Mouse (Mus musculus) left cerebral cortex, postnatal 36 days (tissue): ENCODE measurements around the gene Tnfrsf26. TPM values are rescaled to one million over a fixed set of nuclear protein-coding genes. Genes with fewer than 3 reads are reported as not detected.
A peak's percentile ranks its signal among the peaks of the same experiment; 100 is the strongest.
"Not testable (repeated sequence)": the region's sequence is repeated elsewhere in the genome, so short reads cannot be mapped to it uniquely, and the experiment has no call there.

Source experiments
- DNase-seq, 2 experiments: peaks; one replicate each; pipeline ENCODE4 v3.0.0; 2021 to 2022; ENCODE audit warnings: low spot score in 2 of 2, mixed read lengths in 1 of 2
- intact Hi-C: fragments of 180-260 bp; cut with DNase I; formaldehyde crosslinking; loops from one replicate; pipeline ENCODE4 v1.15.1; 2025
- total RNA-seq, 2 experiments: library from RNA; stranded (reverse); gene quantifications; 2 replicates each; pipeline ENCODE4 v1.2.3; 2021

Tnfrsf26 gene
- total RNA-seq: under 1 TPM in 1 of 2 experiments, not detected in 1; 0.11 TPM

GRCm38 (mm10) chr7:143628540-143628939 lies at the start of gene Tnfrsf26:
TSS of gene Tnfrsf26 (minus strand) at chr7:143628722.
- intact Hi-C loops: no loop called here
- DNase-seq: no peak

GRCm38 (mm10) chr7:143666427-143667311 lies 38.1 kb upstream of the Tnfrsf26 start:
- DNase-seq: no peak
- intact Hi-C loops: no loop called here

DNA sequence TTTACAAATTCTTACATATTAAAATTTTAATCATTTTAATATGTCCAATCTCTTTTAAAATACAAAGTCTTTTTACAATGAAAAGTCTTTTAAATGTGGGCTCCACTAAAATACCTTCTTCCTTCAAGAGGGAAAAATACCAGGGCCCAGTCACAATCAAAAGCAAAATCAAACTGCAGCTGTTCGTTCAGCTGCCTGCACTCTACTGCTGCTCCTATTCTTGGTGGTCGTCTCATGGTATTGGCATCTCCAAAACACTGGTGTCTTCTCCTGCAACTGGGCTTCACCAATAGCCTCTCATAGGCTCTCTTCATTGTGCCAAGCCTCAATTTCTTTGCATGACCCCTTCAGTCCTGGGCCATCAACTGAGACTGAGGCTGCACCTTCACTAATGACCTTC lies 34.9 kb upstream of the Tnfrsf26 start:
- intact Hi-C loops: no loop called here
- DNase-seq: no peak

DNA sequence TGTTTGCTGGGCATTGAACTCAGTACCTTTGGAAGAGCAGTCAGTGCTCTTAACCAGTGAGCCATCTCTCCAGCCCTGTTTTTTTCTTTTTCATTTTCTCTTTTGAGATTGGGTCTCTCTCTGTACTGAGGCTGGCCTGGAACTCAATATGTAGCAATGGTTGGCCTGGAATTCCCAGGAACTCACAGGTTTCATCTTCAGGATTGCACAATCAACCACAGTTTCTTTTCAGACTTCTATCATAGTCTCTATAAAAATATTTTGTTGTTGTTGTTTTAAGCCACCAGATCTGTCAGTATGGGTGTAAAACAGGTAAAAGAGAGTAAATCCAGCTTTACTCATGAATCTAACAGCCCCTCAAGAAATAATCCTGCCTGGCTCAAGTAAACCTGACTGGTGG lies 32.3 kb upstream of the Tnfrsf26 start:
- DNase-seq: no peak
- intact Hi-C loops: no loop called here

- DNase-seq, intact Hi-C loops: not testable (repeated sequence)
Measured at GRCm38 (mm10) chr7:143649769-143650346, 21.3 kb upstream of the Tnfrsf26 start.

- DNase-seq: peak; percentile 60 to 64
- intact Hi-C loops: no loop called here
Measured at GRCm38 (mm10) chr7:143649034-143649768, 20.7 kb upstream of the Tnfrsf26 start, which contains the start of gene Tnfrsf22. TSS of gene Tnfrsf22 (minus strand) at chr7:143649661.

DNA sequence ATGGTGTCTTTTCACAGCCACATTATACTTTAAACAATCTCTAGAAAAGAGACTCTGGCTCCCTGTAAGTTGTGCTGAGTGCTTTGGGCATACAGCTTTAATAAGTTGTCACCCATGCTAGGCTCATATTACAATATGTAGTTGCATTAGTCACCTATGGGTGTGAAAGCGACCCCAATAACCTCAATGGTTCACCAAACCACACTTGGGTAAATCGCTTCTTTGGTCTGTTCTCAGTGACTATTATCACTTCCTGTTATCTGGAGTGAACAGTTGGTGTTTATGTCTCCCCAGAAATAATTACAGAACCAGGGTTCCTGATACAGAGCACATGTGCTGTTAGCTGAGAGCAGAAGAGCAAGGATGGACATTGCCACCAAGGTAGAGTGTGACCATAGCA lies 15.4 kb upstream of the Tnfrsf26 start:
- DNase-seq: not testable (repeated sequence)

GRCm38 (mm10) chr7:143636674-143637073 lies 8.2 kb upstream of the Tnfrsf26 start:
- no peak for DNase-seq
- intact Hi-C loops: no loop called here

More for the DNA sequence above, 15.4 kb upstream of the Tnfrsf26 start:
- intact Hi-C loops: loop anchor here (1.0 kb wide), 1 partner anchor 39 kb away; no protein-coding TSS in a partner anchor

GRCm38 (mm10) chr7:143631503-143631902 lies 3.0 kb upstream of the Tnfrsf26 start:
- no peak for DNase-seq

DNA sequence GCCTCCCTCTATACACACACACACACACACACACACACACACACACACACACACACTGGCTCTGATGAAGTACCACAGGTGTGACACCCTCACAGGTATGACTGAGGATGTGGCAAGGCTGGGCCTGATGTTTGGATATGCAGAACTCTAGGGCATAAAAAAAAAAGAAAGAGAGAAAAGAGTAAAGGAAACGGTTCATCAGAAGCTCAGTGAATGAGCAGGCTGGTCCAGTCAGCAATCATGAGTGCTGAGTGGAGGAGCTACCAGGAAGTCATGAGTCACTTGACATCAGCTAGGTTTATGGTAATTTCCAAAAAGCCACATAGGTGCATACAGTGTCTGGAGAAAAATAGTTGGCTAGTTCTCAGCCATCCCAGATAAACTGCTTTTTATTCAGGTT lies 979 bp upstream of the Tnfrsf26 start:
- intact Hi-C loops: no loop called here
- no peak for DNase-seq

More at GRCm38 (mm10) chr7:143631503-143631902, 3.0 kb upstream of the Tnfrsf26 start:
- intact Hi-C loops: no loop called here

GRCm38 (mm10) chr7:143627555-143628286 lies 801 bp downstream of the Tnfrsf26 start:
- intact Hi-C loops: no loop called here
- DNase-seq: no peak

DNA sequence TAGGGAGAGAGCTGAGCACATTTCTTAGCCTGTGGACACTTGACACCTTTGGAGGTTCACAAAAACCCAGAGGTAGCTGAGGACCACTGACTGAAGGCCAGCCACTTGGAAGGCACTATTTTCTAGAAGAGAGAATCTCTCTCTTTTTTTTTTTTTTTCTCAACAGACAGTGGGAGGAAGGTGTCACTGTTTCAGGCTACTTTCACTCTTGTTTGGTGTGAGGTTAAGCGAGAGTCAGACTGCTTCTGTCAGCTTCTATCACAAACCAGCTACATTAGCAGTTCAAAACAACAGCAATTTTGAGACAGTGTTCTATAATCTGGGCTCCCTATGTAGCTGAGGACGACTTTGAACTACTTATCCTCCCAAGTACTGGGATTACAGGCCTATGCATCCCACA lies 2.3 kb downstream of the Tnfrsf26 start:
- intact Hi-C loops: no loop called here
- no peak for DNase-seq

DNA sequence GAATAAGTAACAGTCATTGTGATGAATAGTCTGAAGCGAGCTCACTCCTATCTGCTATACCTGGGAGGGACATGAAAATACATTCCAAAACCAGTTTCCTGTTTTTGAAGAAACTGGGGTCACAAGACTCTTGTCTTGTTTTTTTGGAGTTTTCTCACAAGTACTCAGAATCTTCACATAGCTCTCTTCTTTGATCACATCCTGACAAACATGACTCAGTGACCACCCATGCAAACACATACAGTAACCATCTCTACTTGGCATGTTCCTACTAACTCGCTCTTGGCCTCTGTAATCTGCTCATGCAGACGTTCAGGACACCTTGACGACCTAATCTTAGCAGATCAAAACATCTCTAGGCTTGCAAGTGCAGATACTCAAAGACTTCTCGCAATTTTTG lies 3.4 kb downstream of the Tnfrsf26 start:
- no peak for DNase-seq
- intact Hi-C loops: no loop called here

- DNase-seq: no peak
- intact Hi-C loops: no loop called here
Measured at GRCm38 (mm10) chr7:143624561-143624960, 4.0 kb downstream of the Tnfrsf26 start.

DNA sequence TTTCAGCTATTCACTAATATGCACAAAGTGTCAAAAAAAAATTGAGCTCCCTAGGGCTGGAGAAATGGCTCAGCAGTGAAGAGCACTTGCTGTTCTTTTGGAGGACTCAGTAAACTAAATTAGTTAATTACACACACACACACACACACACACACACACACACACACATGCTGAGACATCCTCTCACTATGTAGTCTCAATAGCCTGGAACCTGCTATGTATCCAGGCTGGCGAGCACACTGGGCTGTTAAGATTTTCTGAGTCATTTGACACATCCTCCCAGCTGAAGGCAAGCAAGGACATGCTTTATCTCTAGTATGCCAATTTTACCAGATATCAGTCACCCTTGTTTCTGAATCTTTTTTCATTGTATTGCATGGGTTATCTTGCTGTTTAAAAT lies 7.6 kb downstream of the Tnfrsf26 start:
- DNase-seq: no peak
- intact Hi-C loops: no loop called here

DNA sequence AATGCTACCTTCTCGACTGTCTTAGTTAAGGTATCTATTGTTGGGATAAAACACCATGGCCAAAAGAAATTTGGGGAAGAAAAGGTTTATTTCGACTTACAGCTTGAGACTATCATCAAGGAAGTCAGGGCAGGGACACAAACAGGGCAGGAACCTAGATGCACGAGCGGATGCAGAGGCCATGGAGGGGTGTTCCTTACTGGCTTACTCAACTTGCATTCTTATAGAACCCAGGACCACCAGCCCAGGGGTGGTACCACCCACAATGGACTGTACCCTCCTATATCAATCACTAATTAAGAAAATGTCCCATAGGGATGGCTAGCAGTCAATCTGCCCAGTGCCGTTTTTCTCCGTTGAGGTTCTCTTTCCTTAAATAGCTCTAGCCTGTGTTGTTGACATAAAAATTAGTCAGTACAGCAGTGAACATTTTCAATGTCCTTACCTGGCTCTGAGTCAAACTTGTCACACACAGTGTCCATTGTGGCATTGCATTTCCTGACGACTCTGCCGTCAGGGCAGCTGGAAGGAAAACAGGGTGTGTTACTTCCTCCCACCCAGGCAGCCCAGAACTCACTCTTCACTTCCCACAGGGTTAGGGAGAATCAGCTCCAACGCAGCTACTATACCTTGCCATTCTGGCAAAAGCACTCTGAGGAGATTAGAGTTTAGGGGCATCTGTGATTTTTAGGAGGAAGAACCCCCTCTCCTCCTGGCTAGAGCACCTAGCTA lies 14.0 kb downstream of the Tnfrsf26 start:
- no peak for DNase-seq
- intact Hi-C loops: no loop called here

- intact Hi-C loops: no loop called here
- no peak for DNase-seq
Measured at GRCm38 (mm10) chr7:143612215-143612614, 16.3 kb downstream of the Tnfrsf26 start.

GRCm38 (mm10) chr7:143605321-143605720 lies 23.2 kb downstream of the Tnfrsf26 start:
- DNase-seq: no peak
- intact Hi-C loops: no loop called here

DNA sequence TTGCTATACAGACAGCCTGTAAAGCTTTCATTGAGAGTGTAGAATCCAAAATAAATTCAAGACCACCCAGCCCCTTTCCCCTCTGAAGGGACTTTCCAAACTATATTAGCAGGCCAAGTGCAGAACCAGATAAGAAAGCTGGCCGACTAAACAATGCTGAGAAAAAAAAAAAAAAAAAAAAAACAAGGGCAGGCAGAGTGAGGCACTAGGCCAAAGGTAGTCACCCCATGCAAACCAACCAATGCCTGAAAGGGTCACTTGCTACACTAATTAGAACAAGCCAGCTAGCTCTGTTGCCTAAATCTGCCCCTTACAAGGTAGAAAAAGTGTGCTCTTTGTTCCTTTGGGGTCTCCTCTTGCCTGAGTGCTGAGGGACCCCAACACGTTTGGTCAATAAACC lies 23.6 kb downstream of the Tnfrsf26 start:
- intact Hi-C loops: no loop called here
- DNase-seq: no peak
